Mouse (Mus musculus) hindbrain, embryonic 14.5 days (tissue): ENCODE data around the gene Efcab12. TPM values are rescaled to one million over a fixed set of nuclear protein-coding genes. Genes with fewer than 3 reads are reported as not detected.

ENCODE experiments used
- ATAC-seq: fragments of 200-750 bp; cut with Nextera tagmentation; 2 replicates; pipeline ENCODE4 v1.8.0; 2017; ENCODE audit warnings: moderate number of reproducible peaks, mild to moderate bottlenecking, moderate TSS enrichment, moderate library complexity; ENCODE audit not compliant: low FRiP score
- DNase-seq: peaks from one replicate; pipeline ENCODE4 v3.0.0-alpha.2; 2015; ENCODE audit warnings: low spot score
- H3K27ac ChIP-seq: fragments of 300-500 bp; sonication (generic); 2 replicates; pipeline ENCODE4 v1.5.1; 2014; ENCODE audit warnings: mild to moderate bottlenecking, moderate library complexity
- H3K27me3 ChIP-seq: fragments of 300-500 bp; sonication (generic); 2 replicates; pipeline ENCODE4 v1.6.1; 2014; ENCODE audit warnings: mild to moderate bottlenecking, low read length, mixed read lengths; ENCODE audit not compliant: control insufficient read depth, insufficient read depth
- H3K36me3 ChIP-seq: fragments of 300-500 bp; sonication (generic); replicated peaks from 2 replicates; pipeline ENCODE4 v1.6.1; 2014; ENCODE audit not compliant: control insufficient read depth, insufficient read depth
- H3K4me1 ChIP-seq: fragments of 300-500 bp; sonication (generic); replicated peaks from 2 replicates; pipeline ENCODE4 v1.6.1; 2014; ENCODE audit warnings: antibody characterized with exemption, low read length, mixed read lengths; ENCODE audit not compliant: control insufficient read depth, insufficient read depth
- H3K4me2 ChIP-seq: fragments of 300-500 bp; sonication (generic); replicated peaks from 2 replicates; pipeline ENCODE4 v1.6.1; 2014; ENCODE audit warnings: mild to moderate bottlenecking, moderate library complexity
- H3K4me3 ChIP-seq: fragments of 300-500 bp; sonication (generic); replicated peaks from 2 replicates; pipeline ENCODE4 v1.5.1; 2014; ENCODE audit warnings: mild to moderate bottlenecking, low read length
- H3K9ac ChIP-seq: fragments of 300-500 bp; sonication (generic); 2 replicates; pipeline ENCODE4 v1.6.1; 2014
- H3K9me3 ChIP-seq: fragments of 300-500 bp; sonication (generic); 2 replicates; pipeline ENCODE4 v1.6.1; 2016; ENCODE audit warnings: low read length; ENCODE audit not compliant: control insufficient read depth
- WGBS: fragments of 180-500 bp; shearing (Covaris S2); extraction: QIAGEN DNeasy Blood & Tissue Kit; methylation state at CpG from one replicate; pipeline ENCODE4 v1.1.7; 2014; 5-methylcytosine and 5-hydroxymethylcytosine counted together
- polyA plus RNA-seq: library from polyadenylated mRNA; unstranded; fragments of >200 nt; fragmentation: Nextera tagmentation; extraction: Ambion mirVana; gene quantifications from 2 replicates; pipeline ENCODE4 v1.2.1, GENCODE M21; 2014

Efcab12 gene
- polyA plus RNA-seq, 1 experiment from 2014 or later, result 3.1 TPM

DNA sequence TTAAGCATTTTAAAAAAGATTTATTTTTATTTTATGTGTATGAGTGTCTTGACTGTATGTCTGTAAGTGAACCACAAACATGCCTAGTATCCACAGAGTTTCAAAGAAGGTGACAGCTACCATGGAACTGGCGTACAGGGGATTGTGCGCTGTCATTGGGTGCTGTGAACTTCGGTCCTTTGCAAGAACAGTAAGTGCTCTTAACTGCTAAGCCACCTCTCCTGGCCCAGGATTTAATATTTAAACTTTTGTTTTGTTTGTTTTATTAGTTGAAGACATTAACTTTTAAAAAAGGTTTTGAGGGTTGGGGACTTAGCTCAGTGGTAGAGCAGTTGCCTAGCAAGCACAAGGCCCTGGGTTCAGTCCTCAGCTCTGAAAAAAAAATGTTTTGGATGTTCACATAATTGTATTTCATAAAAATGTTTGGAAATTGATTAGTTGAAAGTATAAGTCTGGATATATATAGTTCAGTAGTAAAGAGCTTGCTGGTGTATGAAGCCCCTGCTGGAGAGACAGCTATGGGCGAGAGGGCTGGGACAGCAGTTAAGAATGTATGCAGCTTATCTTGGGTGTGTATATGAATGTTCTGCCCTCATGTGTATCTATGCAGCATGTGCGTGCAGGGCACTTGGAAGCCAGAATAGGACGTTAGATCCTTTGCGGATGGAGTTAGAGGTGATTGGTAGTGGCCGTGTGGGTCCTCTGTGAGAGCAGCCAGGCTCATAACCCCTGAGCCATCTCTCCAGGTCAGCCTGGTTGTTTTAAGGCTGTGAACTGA lies 16.8 kb downstream of the Efcab12 start:
- no peak overlapping the region for H3K4me3 ChIP-seq
- no peaks in the 10 kb centered on the region for H3K4me1 ChIP-seq
- no peak overlapping the region for H3K9ac ChIP-seq
- H3K27ac ChIP-seq, result no peak overlapping the region
- no peaks in the 10 kb centered on the region for H3K27me3 ChIP-seq
- H3K9me3 ChIP-seq, result no peaks in the 10 kb centered on the region
- WGBS, result 90% methylated on average over 8 of the region's 8 CpGs
- no peak for ATAC-seq
- DNase-seq, result no peak
- H3K36me3 ChIP-seq, result no peaks in the 10 kb centered on the region
- no peak overlapping the region for H3K4me2 ChIP-seq

DNA sequence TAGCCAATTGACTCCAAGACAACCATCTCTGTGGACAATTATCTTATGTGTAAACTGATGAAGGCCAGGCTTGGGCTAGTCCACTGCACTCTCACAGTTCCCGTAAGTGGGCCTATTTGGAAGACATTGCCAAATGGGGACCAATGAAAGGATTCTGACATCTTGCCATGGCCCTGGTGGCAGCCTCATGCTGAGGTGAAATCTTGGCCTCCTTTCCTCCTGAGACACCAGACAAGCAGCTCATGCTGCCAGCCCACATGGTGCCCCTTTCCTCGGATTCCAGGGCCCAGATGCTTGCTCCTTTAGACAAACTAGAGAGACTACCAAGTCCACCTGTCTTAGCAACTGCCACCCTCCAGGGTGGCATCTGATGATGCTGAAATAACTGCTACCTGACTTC lies 20.1 kb downstream of the Efcab12 start:
- DNase-seq, result no peak
- Histone ChIP-seq H3K27me3 (no peaks in the 10 kb centered on the region), H3K9me3 (no peaks in the 10 kb centered on the region), H3K4me3 (no peak overlapping the region), H3K4me2 (no peak overlapping the region), H3K36me3 (no peaks in the 10 kb centered on the region), H3K4me1 (no peaks in the 10 kb centered on the region), H3K9ac (no peak overlapping the region), H3K27ac (no peak overlapping the region)
- WGBS, result 77% methylated on average over 2 of the region's 2 CpGs
- ATAC-seq, result no peak

DNA sequence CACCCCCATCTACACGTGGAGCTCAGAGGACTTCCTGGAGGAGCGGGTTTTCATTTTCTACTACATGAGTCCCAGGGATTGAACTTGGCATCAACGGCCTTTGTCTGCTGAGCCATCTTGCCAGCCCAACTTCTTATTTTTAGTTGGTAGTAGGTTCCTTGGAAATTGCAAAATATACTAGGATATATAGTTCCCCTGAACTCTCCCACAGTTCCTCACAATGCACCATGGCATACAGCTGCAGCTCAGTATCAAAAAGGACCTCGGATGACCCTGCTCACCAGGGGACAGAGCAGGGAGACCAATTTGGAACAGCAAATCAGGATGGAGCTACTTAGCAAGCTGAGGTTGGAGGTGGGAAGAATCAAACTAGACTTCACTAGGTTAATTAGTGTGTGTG lies 23.2 kb downstream of the Efcab12 start:
- WGBS, result 80% methylated on average over 4 of the region's 4 CpGs
- no peaks in the 10 kb centered on the region for H3K9me3 ChIP-seq
- H3K27ac ChIP-seq, result no peak overlapping the region
- H3K4me2 ChIP-seq, result no peak overlapping the region
- DNase-seq (no peak), ATAC-seq (no peak)
- H3K4me3 ChIP-seq, result no peak overlapping the region
- H3K4me1 ChIP-seq, result no peaks in the 10 kb centered on the region
- no peak overlapping the region for H3K9ac ChIP-seq
- H3K36me3 ChIP-seq, result no peaks in the 10 kb centered on the region
- no peaks in the 10 kb centered on the region for H3K27me3 ChIP-seq

DNA sequence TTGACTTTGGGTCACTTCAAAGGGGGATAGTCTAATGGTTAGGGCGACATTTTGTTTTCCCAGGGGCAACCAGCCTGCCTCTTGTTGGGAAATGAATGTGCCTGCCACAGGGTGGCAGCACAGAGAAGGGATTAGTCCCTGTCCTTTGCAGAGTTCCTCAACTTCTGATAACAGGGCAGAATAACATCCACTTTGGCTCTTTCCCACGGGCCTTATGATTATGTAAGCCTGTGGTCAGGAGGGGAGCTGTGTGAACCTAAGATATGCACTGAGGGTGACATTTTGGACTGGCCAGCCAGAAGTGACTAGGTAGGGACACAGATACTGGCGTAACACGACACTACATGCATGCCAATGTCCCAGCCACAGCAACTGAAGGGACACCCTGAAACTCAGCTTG lies 24.1 kb downstream of the Efcab12 start:
- ATAC-seq (no peak), DNase-seq (peak; percentile 52)
- Histone ChIP-seq H3K27ac (no peak overlapping the region), H3K4me1 (no peaks in the 10 kb centered on the region), H3K9me3 (no peaks in the 10 kb centered on the region), H3K27me3 (no peaks in the 10 kb centered on the region), H3K4me3 (no peak overlapping the region), H3K4me2 (no peak overlapping the region), H3K36me3 (no peaks in the 10 kb centered on the region), H3K9ac (no peak overlapping the region)
- WGBS, result 34% methylated on average over 4 of the region's 4 CpGs

DNA sequence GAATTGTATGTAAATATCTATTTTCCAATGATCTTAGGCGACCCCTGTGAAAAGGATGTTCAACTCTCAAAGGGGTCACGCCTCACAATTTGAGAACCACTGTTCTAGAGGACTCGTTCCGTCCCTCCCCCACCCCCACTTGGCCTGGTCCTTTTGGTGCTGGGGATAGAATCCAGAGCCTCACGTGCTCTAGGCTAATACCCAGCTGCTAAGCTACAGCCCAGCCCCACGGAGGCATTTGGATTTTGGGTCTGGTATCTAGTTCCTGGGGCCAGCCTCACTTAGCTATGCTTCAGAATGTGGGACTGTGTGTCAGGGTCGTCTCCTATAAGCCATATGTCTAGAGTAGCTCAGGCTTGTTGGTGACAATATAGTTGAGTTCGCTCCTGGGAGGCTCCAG lies 26.6 kb downstream of the Efcab12 start:
- Histone ChIP-seq H3K9ac (no peak overlapping the region), H3K4me2 (no peak overlapping the region), H3K9me3 (no peaks in the 10 kb centered on the region), H3K27ac (no peak overlapping the region), H3K27me3 (no peaks in the 10 kb centered on the region), H3K4me3 (no peak overlapping the region), H3K36me3 (peaks cover 7% of the 10 kb centered on the region), H3K4me1 (peaks cover 11% of the 10 kb centered on the region)
- no peak for ATAC-seq
- no peak for DNase-seq
- WGBS, result 75% methylated on average over 8 of the region's 8 CpGs

DNA sequence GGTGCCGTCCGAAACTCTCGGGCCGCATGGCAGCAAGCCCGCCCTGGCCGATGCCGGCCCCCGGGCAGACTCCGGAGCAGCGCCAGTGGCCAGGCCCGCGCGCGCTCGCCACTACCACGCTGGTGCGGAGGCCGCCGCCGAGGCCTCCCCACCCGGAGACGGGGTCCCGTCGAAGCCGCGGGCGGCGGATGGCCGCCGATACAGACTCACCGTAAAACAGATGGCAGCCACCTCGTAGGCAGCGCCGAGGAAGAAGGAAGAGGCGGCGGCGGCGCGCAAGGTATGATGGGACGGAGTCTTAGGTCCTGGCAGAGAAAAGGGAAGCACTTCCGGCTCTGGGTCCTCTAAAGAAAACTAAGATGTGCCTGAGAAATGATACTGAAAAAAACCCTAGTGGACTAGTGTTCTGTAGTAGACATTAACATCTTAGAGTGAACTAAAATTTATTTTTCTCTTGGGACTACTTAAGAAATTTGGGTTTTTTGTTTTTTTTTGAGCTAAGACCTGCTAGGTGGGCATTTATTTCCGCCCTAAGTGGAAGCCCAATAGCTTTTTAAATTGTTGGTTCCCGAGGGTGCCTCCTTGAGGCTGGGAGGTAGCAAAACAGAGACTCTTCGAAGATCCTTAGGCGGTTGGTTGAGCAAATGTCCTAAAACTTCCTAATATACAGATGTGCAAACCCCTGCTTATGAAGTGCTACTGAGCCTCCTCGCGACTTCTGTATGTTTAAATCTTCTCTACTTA lies 29.6 kb downstream of the Efcab12 start, which contains the start of gene Rpl32:
Gene Rpl32, minus strand, starts transcription at position 260 of the 744 bp plus-strand sequence.
- peak within 1 kb of the TSS; percentile 94 for H3K27ac ChIP-seq
- H3K9ac ChIP-seq, result peak within 1 kb of the TSS; percentile 99
- DNase-seq, result peak; percentile 92
- ATAC-seq, result peak; percentile 86
- no peaks in the 10 kb centered on the region for H3K9me3 ChIP-seq
- H3K4me2 ChIP-seq, result peak within 1 kb of the TSS; percentile 84
- no peaks in the 10 kb centered on the region for H3K27me3 ChIP-seq
- WGBS, result 1% methylated on average over 47 of the region's 47 CpGs
- H3K4me3 ChIP-seq, result peak within 1 kb of the TSS; percentile 94
- H3K36me3 ChIP-seq, result peaks cover 37% of the 10 kb centered on the region
- peaks cover 21% of the 10 kb centered on the region for H3K4me1 ChIP-seq

DNA sequence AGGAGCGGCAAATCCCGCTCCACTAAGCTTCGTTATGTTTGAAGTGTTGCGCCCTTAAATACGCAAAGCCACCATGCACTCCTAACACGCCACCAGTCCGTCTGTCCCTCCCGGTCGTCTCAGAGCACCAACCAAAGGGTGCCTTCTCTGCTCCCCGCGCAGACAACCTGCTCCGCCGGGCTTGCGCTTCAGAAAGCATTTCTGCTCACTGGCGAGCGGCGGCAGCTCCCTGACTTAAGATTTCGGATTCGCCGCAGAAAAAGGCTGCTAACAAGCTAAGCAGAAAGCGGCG lies 30.1 kb downstream of the Efcab12 start:
- H3K4me1 ChIP-seq, result peaks cover 21% of the 10 kb centered on the region
- WGBS, result under 1% methylated on average over 22 of the region's 22 CpGs
- peak overlapping the region; percentile 84 for H3K4me2 ChIP-seq
- H3K27ac ChIP-seq, result peak overlapping the region; percentile 94
- peak overlapping the region; percentile 94 for H3K4me3 ChIP-seq
- peak overlapping the region; percentile 99 for H3K9ac ChIP-seq
- no peaks in the 10 kb centered on the region for H3K9me3 ChIP-seq
- ATAC-seq, result no peak
- H3K27me3 ChIP-seq, result no peaks in the 10 kb centered on the region
- H3K36me3 ChIP-seq, result peaks cover 42% of the 10 kb centered on the region
- DNase-seq, result no peak

DNA sequence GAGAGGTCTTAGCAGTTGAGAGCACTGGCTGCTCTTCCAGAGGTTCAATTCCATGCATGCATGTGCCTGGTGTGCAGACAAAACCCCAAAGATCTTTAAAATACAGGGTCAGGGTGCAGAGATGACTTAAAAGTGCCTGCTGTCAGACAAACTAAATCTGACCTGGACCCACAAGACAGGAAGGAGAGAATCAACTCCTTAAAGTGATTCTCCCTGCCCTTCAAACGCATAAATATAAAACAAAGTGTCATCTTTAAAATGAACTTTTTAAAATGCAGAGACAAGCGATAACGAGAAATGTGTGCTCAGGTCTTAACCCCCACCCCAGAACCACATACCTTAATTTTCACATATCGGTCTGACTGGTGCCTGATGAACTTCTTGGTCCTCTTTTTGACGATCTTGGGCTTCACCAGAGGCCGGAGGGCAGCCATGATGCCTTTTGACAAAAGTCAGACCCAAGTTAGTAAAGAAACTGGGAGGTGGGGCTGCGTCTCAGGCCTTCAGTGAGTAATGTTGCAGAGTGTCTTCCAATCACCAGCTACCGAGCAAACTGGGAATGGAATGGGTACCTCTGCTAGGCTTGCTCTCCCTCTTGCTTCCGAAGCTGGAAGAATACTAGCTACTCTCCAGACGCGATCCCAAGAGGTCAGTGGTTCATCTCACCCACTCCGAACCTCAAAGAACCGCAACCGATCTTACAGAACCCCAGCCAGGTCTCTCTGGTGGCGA lies 30.6 kb downstream of the Efcab12 start:
- H3K27me3 ChIP-seq, result no peaks in the 10 kb centered on the region
- 4% methylated on average over 15 of the region's 15 CpGs for WGBS
- peak overlapping the region; percentile 94 for H3K4me3 ChIP-seq
- H3K4me2 ChIP-seq, result peak overlapping the region; percentile 84
- peak overlapping the region; percentile 99 for H3K9ac ChIP-seq
- ATAC-seq (no peak), DNase-seq (no peak)
- H3K9me3 ChIP-seq, result no peaks in the 10 kb centered on the region
- peak overlapping the region; percentile 94 for H3K27ac ChIP-seq
- H3K4me1 ChIP-seq, result peaks cover 21% of the 10 kb centered on the region
- H3K36me3 ChIP-seq, result peaks cover 47% of the 10 kb centered on the region

DNA sequence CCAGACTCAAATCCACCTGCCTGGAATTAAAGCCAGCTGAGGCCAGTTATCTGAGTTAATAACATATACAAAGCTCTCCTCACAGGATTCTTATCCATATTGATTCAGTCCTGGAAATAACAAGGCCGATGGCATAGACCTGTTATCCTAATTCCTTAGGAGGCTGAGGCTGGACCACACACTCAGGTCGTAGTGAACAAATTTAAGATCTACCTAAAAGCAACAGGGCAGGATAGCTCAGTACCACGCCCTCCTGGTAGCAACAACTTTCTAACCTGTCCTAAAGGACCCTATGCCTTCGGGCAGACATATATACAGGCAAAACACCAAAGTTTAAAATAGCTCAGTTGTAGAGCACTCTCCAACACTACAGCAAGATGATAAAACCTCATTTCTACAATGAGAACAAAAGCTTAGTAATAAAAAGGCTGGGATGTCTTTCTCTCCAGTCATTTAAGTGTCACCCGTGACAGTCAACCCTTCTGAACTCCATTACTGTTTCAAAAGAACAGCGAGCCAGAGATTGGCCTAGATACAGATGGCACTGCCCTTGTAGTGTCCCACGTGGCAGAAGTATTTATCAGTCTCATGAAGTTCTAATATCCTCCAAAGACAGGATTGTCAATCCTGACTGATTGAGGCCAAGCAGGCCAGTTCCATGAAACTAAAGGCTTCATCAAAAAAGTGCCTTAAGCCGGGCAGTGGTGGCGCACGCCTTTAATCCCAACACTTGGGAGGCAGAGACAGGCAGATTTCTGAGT lies 33.6 kb downstream of the Efcab12 start:
- H3K36me3 ChIP-seq, result peaks cover 77% of the 10 kb centered on the region
- ATAC-seq, result no peak

More for the DNA sequence above, 33.6 kb downstream of the Efcab12 start:
- Histone ChIP-seq H3K9me3 (no peaks in the 10 kb centered on the region), H3K4me3 (no peak overlapping the region), H3K9ac (no peak overlapping the region), H3K27me3 (no peaks in the 10 kb centered on the region), H3K4me1 (peaks cover 21% of the 10 kb centered on the region), H3K27ac (no peak overlapping the region), H3K4me2 (no peak overlapping the region)
- DNase-seq, result no peak
- 71% methylated on average over 10 of the region's 10 CpGs for whole genome bisulfite sequencing
